8 mouse cellular contexts compared by ENCODE assay signal in the genomic region with DNA sequence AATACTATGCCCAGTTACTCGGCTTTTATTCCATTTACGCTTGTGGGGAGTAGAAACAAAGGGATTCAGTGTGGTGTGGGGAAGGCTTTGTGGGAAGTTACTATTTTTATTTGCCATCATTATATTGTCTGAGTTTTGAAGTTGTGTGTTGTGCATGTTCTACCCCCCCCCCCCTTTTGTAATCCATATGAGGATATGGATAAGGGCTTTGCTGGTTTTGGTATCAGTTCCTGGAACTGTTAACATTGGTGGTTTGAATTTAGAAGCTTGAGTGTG. TPM values are rescaled to one million over a fixed set of nuclear protein-coding genes. Genes with fewer than 3 reads are reported as not detected.
A peak's percentile ranks its signal among the peaks of the same experiment; 100 is the strongest.
DNase-seq lines count a peak whose midpoint lies in the region; ATAC-seq and TF ChIP-seq lines count a peak whose summit lies in the region.

No protein-coding gene starts in this region.

- TF ChIP-seq EP300 in heart, adult 2 months (IDR thresholded peaks at IDR 0.05; ENCODE audit: insufficient read depth, low read depth, low read length) = no peak

- no peak for DNase-seq in heart, adult 2 months
- no peak for DNase-seq in heart, postnatal 14 days
- DNase-seq in A20 (ENCODE audit: low read depth, low spot score) = peak; percentile 41
- DNase-seq in liver, embryonic 13.5 days = no peak
- no peak for DNase-seq in right cerebral cortex, adult 2 months (ENCODE audit: low spot score in 2 of 2)

- peak overlapping the region; percentile 86 for H3K4me2 ChIP-seq in forebrain, embryonic 12.5 days
- H3K4me2 ChIP-seq in liver, embryonic 13.5 days = peak overlapping the region; percentile 70

- TF ChIP-seq CTCF in heart, adult 2 months (IDR thresholded peaks at IDR 0.05) = no peak

- ATAC-seq in forebrain, embryonic 12.5 days (ENCODE audit: low FRiP score) = no peak
- no peak for ATAC-seq in liver, embryonic 13.5 days (ENCODE audit: low read depth)
- ATAC-seq in megakaryocyte progenitor cell, adult 5-6 weeks (replicated peaks; ENCODE audit: poor library complexity) = no peak
- no peak for ATAC-seq in inflammation-experienced regulatory T-cells, adult 6 months

- H3K9ac ChIP-seq in heart, adult 2 months (ENCODE audit: low read depth, low read length) = peak overlapping the region; percentile 92; the same call in 1 of the 2 replicates
- peak overlapping the region; percentile 97 for H3K9ac ChIP-seq in forebrain, embryonic 12.5 days
- peak overlapping the region; percentile 99 for H3K9ac ChIP-seq in liver, embryonic 13.5 days

- no peaks in the 10 kb centered on the region for H3K9me3 ChIP-seq in forebrain, embryonic 12.5 days
- no peaks in the 10 kb centered on the region for H3K9me3 ChIP-seq in liver, embryonic 13.5 days (replicated peaks)

- H3K4me3 ChIP-seq in heart, adult 2 months = peak overlapping the region; percentile 93
- peak overlapping the region; percentile 82 for H3K4me3 ChIP-seq in forebrain, embryonic 12.5 days (replicated peaks)
- peak overlapping the region; percentile 98 for H3K4me3 ChIP-seq in liver, embryonic 13.5 days (replicated peaks)

- H3K79me2 ChIP-seq in heart, adult 2 months (replicated peaks; ENCODE audit: control insufficient read depth, insufficient read depth, low read length) = peaks cover 8% of the 10 kb centered on the region

- 0% methylated on average over 2 of the region's 2 CpGs for WGBS in heart, adult 2 months
- WGBS in forebrain, embryonic 12.5 days = 0% methylated on average over 2 of the region's 2 CpGs
- WGBS in liver, embryonic 13.5 days (ENCODE audit: insufficient replicate concordance) = 1% methylated on average over 2 of the region's 2 CpGs

- H3K27me3 ChIP-seq in heart, adult 2 months (ENCODE audit: control insufficient read depth, insufficient read depth, low read length) = no peaks in the 10 kb centered on the region
- no peaks in the 10 kb centered on the region for H3K27me3 ChIP-seq in forebrain, embryonic 12.5 days
- no peaks in the 10 kb centered on the region for H3K27me3 ChIP-seq in liver, embryonic 13.5 days

- peak overlapping the region; percentile 99 for H3K27ac ChIP-seq in heart, adult 2 months
- no peak overlapping the region for H3K27ac ChIP-seq in forebrain, embryonic 12.5 days
- peak overlapping the region; percentile 99 for H3K27ac ChIP-seq in liver, embryonic 13.5 days

- no peak for TF ChIP-seq POLR2A in heart, adult 2 months (IDR thresholded peaks at IDR 0.05; ENCODE audit: insufficient read depth, low read depth, low read length)

- H3K4me1 ChIP-seq in heart, adult 2 months (ENCODE audit: control insufficient read depth, insufficient read depth, low read length) = peaks cover 9% of the 10 kb centered on the region
- H3K4me1 ChIP-seq in forebrain, embryonic 12.5 days = peaks cover 15% of the 10 kb centered on the region
- H3K4me1 ChIP-seq in liver, embryonic 13.5 days (replicated peaks) = peaks cover 48% of the 10 kb centered on the region

- intact Hi-C loops in heart, adult 2 months (cut with DNase I) = loop anchor here (2.0 kb wide), 1 partner anchor 15 kb away; no protein-coding TSS in a partner anchor
- intact Hi-C loops in heart, postnatal 14 days (cut with DNase I) = loop anchor here (1.0 to 2.0 kb wide), 2 partner anchors 15 to 101 kb away; no protein-coding TSS in a partner anchor

- peaks cover 28% of the 10 kb centered on the region for H3K36me3 ChIP-seq in heart, adult 2 months (ENCODE audit: control insufficient read depth, insufficient read depth, low read length)
- no peaks in the 10 kb centered on the region for H3K36me3 ChIP-seq in forebrain, embryonic 12.5 days (replicated peaks)
- no peaks in the 10 kb centered on the region for H3K36me3 ChIP-seq in liver, embryonic 13.5 days

RNA-seq across cellular contexts. Expression of a gene that starts 1.3 kb away (rescaled TPM):
- 100 to 1,000 TPM in 1 of 2 experiments, 10 to 100 TPM in 1; 99.4 to 128 TPM for total RNA-seq in heart, adult 2 months (2021)
- 60.1 and 107 TPM in 2 replicates for polyA plus RNA-seq in heart, adult 2 months (2012; rRNA removed)
- total RNA-seq in heart, postnatal 14 days (2021) = 100 to 1,000 TPM; 167 to 180 TPM
- polyA plus RNA-seq in forebrain, embryonic 12.5 days (2016; fragmentation: Nextera tagmentation; extraction: Ambion mirVana) = 43.9 and 47.6 TPM in 2 replicates
- polyA plus RNA-seq in liver, embryonic 13.5 days (2015; fragmentation: Nextera tagmentation; extraction: Ambion mirVana) = 51.1 and 58.4 TPM in 2 replicates
- total RNA-seq in megakaryocyte progenitor cell, adult 5-6 weeks (2015) = 101 and 140 TPM in 2 replicates
- total RNA-seq in megakaryocyte progenitor cell, adult 5-6 weeks (2017) = 97.1 and 131 TPM in 2 replicates
- 10 to 100 TPM; 60.5 to 86.9 (median 80.0) TPM for polyA plus RNA-seq in inflammation-experienced regulatory T-cells, adult 6 months (2017; shearing (Covaris generic))
